Mouse (Mus musculus) urinary bladder, adult 18-20 months (tissue): ENCODE measurements at regions not wholly inside any gene's neighbourhood (a gene's known extent, or its start where the extent isn't known, plus 50 kb on each side); places are given as distances from the start of the nearest gene placed in this dataset.

Experiments used
- DNase-seq, 2 experiments: peaks; one replicate each; pipeline ENCODE4 v3.0.0; 2022; ENCODE audit warnings: low spot score in 2 of 2, mixed read lengths in 2 of 2

DNA sequence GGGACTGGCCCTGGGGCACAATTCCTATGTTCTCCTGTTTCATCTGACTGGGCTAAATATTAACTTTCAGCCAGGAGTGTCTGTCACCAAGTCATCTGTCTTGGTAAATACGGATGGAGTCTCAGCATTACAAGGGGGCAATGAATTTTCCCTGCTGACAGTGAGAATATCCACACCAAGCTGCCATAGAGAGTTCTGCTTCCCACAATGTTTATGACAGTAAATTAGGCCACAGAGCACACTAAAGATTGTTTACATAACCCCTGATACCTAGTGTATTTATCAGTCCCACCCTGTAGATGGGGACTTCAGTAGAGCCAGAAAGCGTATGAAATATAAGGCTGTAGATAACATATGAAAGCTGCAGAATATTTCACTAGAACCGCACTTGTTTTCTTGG, 150.6 kb upstream of the Osr1 start:
- no peak for DNase-seq

GRCm38 (mm10) chr12:9430656-9431055, 139.3 kb upstream of the Osr1 start:
- DNase-seq: no peak

DNA sequence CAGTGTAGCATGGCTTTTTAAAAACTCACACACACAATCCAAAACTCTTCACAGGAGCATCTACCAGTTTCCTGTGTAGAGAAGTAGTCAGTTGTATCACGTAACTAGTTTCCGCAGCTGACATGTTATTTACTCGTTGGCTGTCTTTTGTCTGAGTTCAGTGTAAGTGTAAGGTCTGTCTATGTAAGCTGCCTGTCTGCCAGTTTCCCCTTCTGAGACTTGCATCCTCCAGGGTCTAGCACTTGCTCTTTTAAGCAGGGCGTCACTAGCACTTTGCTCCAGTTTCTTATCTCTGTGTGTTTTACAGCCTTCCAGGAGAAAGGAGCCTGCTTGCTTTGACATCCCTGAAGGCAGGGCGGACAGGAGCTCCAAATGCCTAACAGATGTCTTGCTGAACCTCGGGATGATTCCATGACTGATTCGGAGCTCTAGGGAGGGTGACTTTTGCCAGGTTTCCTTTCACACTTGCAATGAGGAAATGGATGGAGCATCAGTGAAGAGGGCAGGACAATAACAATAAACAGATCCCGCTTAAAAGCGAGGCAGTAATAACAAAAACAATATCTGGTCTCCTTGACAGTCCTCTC, 131.2 kb upstream of the Osr1 start:
- DNase-seq: peak; percentile 1 to 35

GRCm38 (mm10) chr12:9450620-9451019, 119.3 kb upstream of the Osr1 start:
- peak; percentile 6 to 42 for DNase-seq

DNA sequence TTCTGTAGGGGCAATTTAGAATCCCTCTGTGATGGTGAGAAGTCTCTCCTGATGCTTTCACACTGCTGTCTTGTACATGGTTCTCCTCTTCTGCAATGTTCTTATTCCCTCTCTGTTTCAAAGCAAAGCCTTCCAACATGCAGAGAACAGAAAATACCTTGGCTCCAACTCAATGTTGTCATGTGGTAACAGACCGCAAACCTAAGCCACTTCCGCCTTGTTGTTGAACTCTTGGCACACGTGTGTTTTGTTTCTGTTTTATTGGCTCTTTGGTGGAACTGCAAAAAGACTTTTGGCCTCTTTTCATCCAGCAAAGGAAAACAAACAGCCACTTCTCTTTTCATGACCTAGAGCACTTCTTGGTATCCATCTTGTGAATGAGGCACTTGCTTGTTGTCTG, 109.7 kb upstream of the Osr1 start:
- no peak for DNase-seq

DNA sequence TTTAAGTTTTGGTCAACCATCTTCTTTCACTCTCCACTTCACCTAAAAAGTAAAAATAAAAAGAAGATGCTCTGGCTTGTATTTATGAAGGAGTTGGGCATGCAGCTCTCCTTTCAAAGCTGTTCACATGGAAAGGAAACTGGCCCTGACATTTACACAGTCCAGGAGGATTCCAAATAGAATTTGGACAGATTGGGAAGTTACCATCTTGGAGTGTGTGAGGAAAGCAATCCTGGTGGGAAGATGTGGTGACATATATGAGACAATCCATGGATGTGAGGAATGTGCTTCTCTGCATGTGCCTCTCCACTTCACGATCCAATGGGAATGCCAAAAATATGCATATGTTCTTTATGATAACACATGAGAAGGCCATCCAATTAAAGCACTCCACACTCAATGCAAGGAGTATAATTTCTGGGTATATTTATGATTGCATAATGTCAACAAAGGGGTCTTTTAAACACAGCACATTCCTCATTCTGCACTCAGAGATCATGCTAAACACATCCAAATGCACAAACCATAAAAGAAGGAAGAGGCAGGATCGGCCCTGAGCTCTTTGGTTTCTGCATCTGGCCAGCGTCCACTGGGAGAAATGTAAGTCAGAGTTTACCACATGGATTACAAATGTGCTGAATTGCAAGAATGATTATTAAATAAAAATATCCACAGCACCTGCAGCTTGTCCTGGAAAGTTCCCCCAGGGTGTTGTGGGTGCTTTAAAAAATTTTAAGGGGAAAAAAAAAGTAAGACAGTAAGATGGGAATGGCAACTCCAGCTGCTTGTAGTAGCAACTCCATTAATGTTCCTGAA, 100.1 kb upstream of the Osr1 start:
- no peak for DNase-seq

GRCm38 (mm10) chr12:9475836-9476235, 94.1 kb upstream of the Osr1 start:
- DNase-seq: no peak

GRCm38 (mm10) chr12:9478201-9478600, 91.7 kb upstream of the Osr1 start:
- DNase-seq: no peak

GRCm38 (mm10) chr12:9487674-9488413, 82.1 kb upstream of the Osr1 start:
- no peak for DNase-seq

DNA sequence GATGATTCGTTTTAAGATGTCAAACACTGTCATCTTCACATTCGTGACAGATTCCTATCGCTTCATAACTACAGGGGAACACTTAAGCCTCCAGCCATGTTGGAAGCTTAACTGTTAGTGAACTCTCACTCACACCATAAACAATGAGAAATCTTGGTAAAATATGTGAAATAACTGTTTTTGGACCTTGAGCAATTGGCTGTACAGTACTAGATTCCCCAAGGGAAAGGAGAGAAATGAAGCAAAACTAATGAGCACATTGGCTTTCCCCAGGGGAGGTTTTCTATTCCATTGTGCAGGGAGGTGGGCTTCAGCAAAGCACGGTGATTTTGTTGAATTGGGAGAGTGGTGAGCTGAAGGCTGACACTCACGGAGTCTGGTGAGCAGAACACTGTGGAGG, 56.0 kb upstream of the Osr1 start:
- DNase-seq: no peak

- no peak for DNase-seq
Observed at GRCm38 (mm10) chr12:9518782-9519181, 51.1 kb upstream of the Osr1 start.

- DNase-seq: no peak
Observed at GRCm38 (mm10) chr12:9519346-9519745, 50.6 kb upstream of the Osr1 start.
